In the genomic region with DNA sequence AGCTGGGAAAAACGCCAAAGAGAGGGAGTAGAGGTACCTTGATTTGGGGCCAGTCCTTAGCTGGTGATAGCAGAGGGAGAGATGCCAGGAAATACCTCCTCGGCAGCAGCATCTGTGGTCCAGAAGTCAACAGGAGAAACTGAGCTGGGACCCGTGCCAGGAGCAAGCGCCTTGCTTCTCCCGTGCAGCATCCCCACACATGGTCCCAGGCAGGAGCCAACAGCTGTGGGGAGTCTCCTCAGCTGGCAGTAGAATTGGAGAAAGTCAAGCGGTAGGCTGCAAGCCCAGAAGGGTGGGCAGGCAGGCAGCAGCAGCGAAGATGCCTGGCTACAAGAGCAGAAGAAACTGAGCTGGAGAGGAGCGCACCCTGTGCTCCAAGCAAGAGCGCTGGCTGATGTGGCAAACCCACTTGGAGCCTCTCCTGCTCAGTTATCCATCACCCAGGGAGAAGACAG, we compare ENCODE assay signal across 9 mouse cellular contexts. TPM values are rescaled to one million over a fixed set of nuclear protein-coding genes. Genes with fewer than 3 reads are reported as not detected.
A peak's percentile ranks its signal among the peaks of the same experiment; 100 is the strongest.
DNase-seq lines count a peak whose midpoint lies in the region; ATAC-seq and TF ChIP-seq lines count a peak whose summit lies in the region.
"Had no signal": no experiment of that assay in that cellular context is flagged by ENCODE, and none has a peak within 500 bp of the region (broad histone marks: within the 10 kb centered on the region; RNA-seq: fewer than 3 reads in every experiment).

A gene (minus strand): TSS at position 427 of the 455 bp plus-strand sequence.

- 0 out of 2 replicates have a peak within 1 kb of the TSS, but pooled peaks have one; percentile 1 for H3K4me3 ChIP-seq in thymus, adult 2 months (ENCODE audit: control insufficient read depth, insufficient read depth, low read length)
- peak within 1 kb of the TSS; percentile 66 for H3K4me3 ChIP-seq in forebrain, embryonic 16.5 days (replicated peaks; ENCODE audit: low read length)

- H3K4me1 ChIP-seq in thymus, adult 2 months (replicated peaks; ENCODE audit: control insufficient read depth, insufficient read depth, low read length): no peaks in the 10 kb centered on the region
- peaks cover 26% of the 10 kb centered on the region for H3K4me1 ChIP-seq in forebrain, embryonic 16.5 days (replicated peaks; ENCODE audit: control insufficient read depth, insufficient read depth, low read length)

- WGBS in thymus, adult 2 months: 18% methylated on average over 9 of the region's 9 CpGs
- 2% methylated on average over 9 of the region's 9 CpGs for WGBS in forebrain, embryonic 16.5 days

- DNase-seq in thymus, adult 2 months: no peak
- DNase-seq in thymus, postnatal 14 days: no peak
- peak; percentile 52 for DNase-seq in heart, postnatal 25 days (ENCODE audit: low spot score)
- DNase-seq in layer of hippocampus, adult 9-11 months: peak; percentile 69
- peak; percentile 60 to 65 for DNase-seq in lung, adult 18-20 months
- DNase-seq in ovary, postnatal 10 days (ENCODE audit: low spot score): peak; percentile 51

- H3K9me3 ChIP-seq in forebrain, embryonic 16.5 days (ENCODE audit: control insufficient read depth, low read length): no peaks in the 10 kb centered on the region

- peak; percentile 78 for ATAC-seq in forebrain, embryonic 16.5 days
- ATAC-seq in granulocyte monocyte progenitor cell, adult 5-6 weeks (replicated peaks; ENCODE audit: poor library complexity, severe bottlenecking): no peak

- TF ChIP-seq CTCF in thymus, adult 2 months (IDR thresholded peaks at IDR 0.05; ENCODE audit: borderline replicate concordance, control insufficient read depth, extremely low read depth, insufficient read depth, low read length, poor library complexity): no peak

- no peaks in the 10 kb centered on the region for H3K36me3 ChIP-seq in thymus, adult 2 months (ENCODE audit: control insufficient read depth, insufficient read depth, low read length)
- no peaks in the 10 kb centered on the region for H3K36me3 ChIP-seq in forebrain, embryonic 16.5 days (ENCODE audit: control insufficient read depth, insufficient read depth)

- no peak within 1 kb of the TSS for H3K27ac ChIP-seq in thymus, adult 2 months (ENCODE audit: control insufficient read depth, insufficient read depth, low read length)
- peak within 1 kb of the TSS; percentile 82 for H3K27ac ChIP-seq in forebrain, embryonic 16.5 days (ENCODE audit: low read length)

- peaks cover 13% of the 10 kb centered on the region for H3K27me3 ChIP-seq in thymus, adult 2 months (ENCODE audit: control insufficient read depth, insufficient read depth, low read length)
- peaks cover 19% of the 10 kb centered on the region for H3K27me3 ChIP-seq in forebrain, embryonic 16.5 days (replicated peaks; ENCODE audit: control insufficient read depth, insufficient read depth, low read length)
- H3K27me3 ChIP-seq: CH12.LX had no signal

- H3K4me2 ChIP-seq in forebrain, embryonic 16.5 days (ENCODE audit: low read length): peak within 1 kb of the TSS; percentile 98

- peak within 1 kb of the TSS; percentile 73 for H3K9ac ChIP-seq in forebrain, embryonic 16.5 days (replicated peaks; ENCODE audit: low read depth, low read length)

- TF ChIP-seq POLR2A in thymus, adult 2 months (IDR thresholded peaks at IDR 0.05; ENCODE audit: control insufficient read depth, extremely low read depth, insufficient read depth, low read length, poor library complexity): no peak

- intact Hi-C loops in heart, postnatal 25 days (cut with DNase I): no loop called here

RNA-seq across cellular contexts. Expression of the gene that starts here (rescaled TPM):
- polyA plus RNA-seq in thymus, adult 2 months (2012; rRNA removed): 0.94 and 1.1 TPM in 2 replicates
- polyA plus RNA-seq in forebrain, embryonic 16.5 days (2015; fragmentation: Nextera tagmentation; extraction: Ambion mirVana): 13.1 and 17.1 TPM in 2 replicates
- under 1 TPM in 1 of 2 experiments, not detected in 1; 0.75 TPM for total RNA-seq in heart, postnatal 25 days (2021)
- not detected in 2 replicates for total RNA-seq in granulocyte monocyte progenitor cell, adult 5-6 weeks (2014; fragmentation: Nextera tagmentation)
- total RNA-seq in granulocyte monocyte progenitor cell, adult 5-6 weeks (2017): not detected in 2 replicates
- total RNA-seq: CH12.LX had no signal

Comparison
In these comparisons a context has a peak if more than half of its experiments do, and no peak if none do; other contexts are left out.
1. Peak in DNase-seq in heart, postnatal 25 days; RNA of the gene not detected or under 1 TPM.
2. DNase-seq: peak in layer of hippocampus, adult 9-11 months (single experiment), lung, adult 18-20 months (2 of 2) and ovary, postnatal 10 days (single experiment); none in thymus, adult 2 months (single experiment) and thymus, postnatal 14 days (single experiment).